Mouse (Mus musculus): Measurements from ENCODE around the gene Vmn1r236.
A peak's percentile ranks its signal among the peaks of the same experiment; 100 is the strongest.

Gene Vmn1r236

DNA sequence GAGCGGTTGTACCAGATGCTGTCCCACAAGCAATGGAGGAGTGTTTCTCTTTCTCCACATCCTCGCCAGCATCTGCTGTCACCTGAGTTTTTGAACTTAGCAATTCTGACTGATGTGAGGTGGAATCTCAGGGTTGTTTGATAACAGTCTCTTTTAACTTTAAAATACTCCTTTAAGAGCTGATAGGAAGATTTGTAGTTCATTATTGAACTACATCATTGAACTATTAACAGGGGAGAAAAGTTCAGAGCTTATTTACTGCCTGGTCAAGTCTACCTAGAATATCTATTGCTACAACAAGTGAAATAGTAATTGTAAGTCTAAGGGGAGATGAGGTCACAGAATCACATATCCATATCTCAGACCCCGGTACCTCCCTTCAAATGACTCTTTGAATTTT, at the start of gene Vmn1r236:
Vmn1r236 (plus strand) TSS at position 301 of the 400 bp plus-strand sequence.
- no peak for DNase-seq (ENCODE audit: low read depth)

DNA sequence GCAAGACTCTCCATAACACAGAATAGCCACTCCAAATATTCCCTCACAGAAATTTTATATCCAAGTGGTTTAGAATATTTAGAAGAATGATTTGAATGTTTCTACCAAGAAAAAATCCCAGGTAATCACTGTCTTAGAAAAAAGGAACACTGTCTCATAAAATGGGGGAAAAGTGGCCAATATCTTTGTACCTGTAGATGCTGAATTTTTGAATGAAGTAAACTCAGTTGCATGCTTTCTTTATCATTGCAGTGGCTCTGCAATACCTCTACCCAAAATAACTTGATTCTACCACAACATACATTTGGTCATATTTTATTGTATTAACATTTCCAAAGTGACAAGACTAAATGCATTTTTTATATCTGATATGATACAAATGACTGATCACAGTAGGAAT, 26.6 kb upstream of the Vmn1r236 start, which contains the start of gene Vmn1r235:
Vmn1r235 (plus strand) TSS at position 301 of the 400 bp plus-strand sequence.
- DNase-seq (ENCODE audit: low read depth) = no peak

DNA sequence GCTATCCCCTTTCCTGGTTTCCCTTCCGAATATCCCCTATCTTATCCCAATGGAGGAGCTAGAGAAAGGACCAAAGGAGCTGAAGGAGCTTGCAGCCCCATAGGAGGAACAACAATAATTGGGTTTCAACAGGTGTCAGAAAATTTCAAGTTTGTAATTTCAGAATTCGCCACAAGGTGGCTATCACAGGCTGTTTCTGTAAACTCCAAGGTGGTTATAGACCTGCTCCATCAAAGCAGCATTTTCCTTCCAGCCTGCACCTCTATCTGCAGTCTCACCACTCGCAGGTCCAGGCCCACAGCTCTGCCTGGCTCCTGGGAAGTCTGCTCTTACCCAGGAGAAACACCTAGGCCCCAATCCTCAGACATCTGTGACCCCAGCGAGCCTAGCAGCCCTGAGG, 10.6 kb upstream of the Vmn1r236 start:
- peak; percentile 54 for DNase-seq (ENCODE audit: low read depth)

- no peak for DNase-seq (ENCODE audit: low read depth)
Observed at GRCm38 (mm10) chr17:21284395-21284794, 1.7 kb downstream of the Vmn1r236 start.

DNA sequence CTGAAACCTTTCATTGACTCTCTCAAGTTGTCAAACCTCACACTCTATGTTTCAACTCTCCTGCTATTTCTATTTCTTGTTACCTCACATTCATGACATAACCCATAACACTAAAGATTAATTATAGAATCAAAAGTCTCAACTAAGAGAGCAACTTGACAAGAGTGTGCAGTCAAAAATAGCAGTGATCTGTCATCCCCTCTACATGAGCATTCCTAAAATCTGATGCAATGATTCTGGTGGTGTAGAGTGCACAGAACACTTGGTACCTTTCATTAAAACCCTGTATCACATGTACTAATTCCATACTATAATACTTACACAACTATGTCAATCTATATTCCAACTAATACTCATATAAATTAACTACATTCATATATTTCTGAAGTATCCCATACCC, 7.0 kb downstream of the Vmn1r236 start:
- DNase-seq (ENCODE audit: low read depth) = no peak

DNA sequence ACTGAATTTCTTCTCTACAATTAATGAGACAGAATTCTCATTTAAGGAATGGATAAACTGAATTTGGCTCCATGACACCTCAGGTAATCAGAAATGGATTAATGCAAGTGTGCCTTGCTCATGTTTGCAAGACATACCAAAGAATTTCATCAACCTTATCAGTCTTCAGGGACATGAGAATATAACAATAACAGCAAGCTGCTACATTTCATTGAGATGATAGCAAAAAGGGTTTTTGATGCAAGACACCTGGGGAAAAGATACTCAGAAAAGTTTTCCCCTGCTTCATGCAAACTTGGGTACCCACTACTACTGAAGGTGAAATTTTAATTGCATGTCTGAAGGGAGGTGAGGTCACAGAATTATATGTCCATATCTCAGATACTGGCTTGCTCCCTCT, 28.8 kb downstream of the Vmn1r236 start, which contains the start of gene Vmn1r237:
Vmn1r237 (plus strand) TSS at position 301 of the 400 bp plus-strand sequence.
- no peak for DNase-seq (ENCODE audit: low read depth)

All from c-Kit-positive CD71-negative TER-119-negative erythroid progenitor cells, embryonic 14.5 days (primary cell).